Mouse (Mus musculus): ENCODE measurements around the gene Kcnip1. TPM values are rescaled to one million over a fixed set of nuclear protein-coding genes. Genes with fewer than 3 reads are reported as not detected.

Gene Kcnip1
- polyA plus RNA-seq, 1 experiment, result not detected

- H3K27ac ChIP-seq (ENCODE audit: insufficient read depth, low read depth, low read length), result no peak overlapping the region
- H3K36me3 ChIP-seq (ENCODE audit: control insufficient read depth, insufficient read depth, low read length), result no peaks in the 10 kb centered on the region
- no peaks in the 10 kb centered on the region for H3K27me3 ChIP-seq (replicated peaks; ENCODE audit: control insufficient read depth, insufficient read depth, low read length)
- no peak overlapping the region for H3K4me3 ChIP-seq (ENCODE audit: insufficient read depth, low read depth, low read length)
- 89% methylated on average over 2 of the region's 2 CpGs for WGBS
- no peak for TF ChIP-seq CTCF (conservative IDR thresholded peaks at IDR 0.05; ENCODE audit: insufficient read depth, insufficient read length, low read depth, low read length)
- TF ChIP-seq POLR2A (IDR thresholded peaks at IDR 0.05; ENCODE audit: low read depth, low read length), result no peak
- H3K4me1 ChIP-seq (ENCODE audit: control insufficient read depth, insufficient read depth, low read length), result no peaks in the 10 kb centered on the region
- no peak for DNase-seq
Measured at GRCm38 (mm10) chr11:33986525-33986924, 6.4 kb downstream of the Kcnip1 start.

GRCm38 (mm10) chr11:33980146-33980545 lies 12.8 kb downstream of the Kcnip1 start:
- H3K27ac ChIP-seq (ENCODE audit: insufficient read depth, low read depth, low read length), result no peak overlapping the region
- no peaks in the 10 kb centered on the region for H3K36me3 ChIP-seq (ENCODE audit: control insufficient read depth, insufficient read depth, low read length)
- no peaks in the 10 kb centered on the region for H3K4me1 ChIP-seq (ENCODE audit: control insufficient read depth, insufficient read depth, low read length)
- H3K27me3 ChIP-seq (replicated peaks; ENCODE audit: control insufficient read depth, insufficient read depth, low read length), result no peaks in the 10 kb centered on the region
- H3K4me3 ChIP-seq (ENCODE audit: insufficient read depth, low read depth, low read length), result no peak overlapping the region
- no peak for DNase-seq
- TF ChIP-seq CTCF (conservative IDR thresholded peaks at IDR 0.05; ENCODE audit: insufficient read depth, insufficient read length, low read depth, low read length) (no peak), POLR2A (IDR thresholded peaks at IDR 0.05; ENCODE audit: low read depth, low read length) (no peak)
- 78% methylated on average over 4 of the region's 4 CpGs for WGBS

GRCm38 (mm10) chr11:33975121-33975520 lies 17.8 kb downstream of the Kcnip1 start:
- WGBS, result 80% methylated on average over 2 of the region's 2 CpGs
- no peak for DNase-seq
- H3K4me1 ChIP-seq (ENCODE audit: control insufficient read depth, insufficient read depth, low read length), result no peaks in the 10 kb centered on the region
- H3K4me3 ChIP-seq (ENCODE audit: insufficient read depth, low read depth, low read length), result no peak overlapping the region
- no peak overlapping the region for H3K27ac ChIP-seq (ENCODE audit: insufficient read depth, low read depth, low read length)
- no peak for TF ChIP-seq CTCF (conservative IDR thresholded peaks at IDR 0.05; ENCODE audit: insufficient read depth, insufficient read length, low read depth, low read length)
- no peaks in the 10 kb centered on the region for H3K27me3 ChIP-seq (replicated peaks; ENCODE audit: control insufficient read depth, insufficient read depth, low read length)
- no peaks in the 10 kb centered on the region for H3K36me3 ChIP-seq (ENCODE audit: control insufficient read depth, insufficient read depth, low read length)

- no peaks in the 10 kb centered on the region for H3K36me3 ChIP-seq (ENCODE audit: control insufficient read depth, insufficient read depth, low read length)
- H3K4me3 ChIP-seq (ENCODE audit: insufficient read depth, low read depth, low read length), result no peak overlapping the region
- TF ChIP-seq CTCF (conservative IDR thresholded peaks at IDR 0.05; ENCODE audit: insufficient read depth, insufficient read length, low read depth, low read length) (no peak), POLR2A (IDR thresholded peaks at IDR 0.05; ENCODE audit: low read depth, low read length) (no peak)
- H3K27me3 ChIP-seq (replicated peaks; ENCODE audit: control insufficient read depth, insufficient read depth, low read length), result no peaks in the 10 kb centered on the region
- WGBS, result 80% methylated on average over 14 of the region's 14 CpGs
- no peak overlapping the region for H3K27ac ChIP-seq (ENCODE audit: insufficient read depth, low read depth, low read length)
- no peak for DNase-seq
- H3K4me1 ChIP-seq (ENCODE audit: control insufficient read depth, insufficient read depth, low read length), result no peaks in the 10 kb centered on the region
Measured at GRCm38 (mm10) chr11:33974341-33975040, 18.5 kb downstream of the Kcnip1 start.

- no peak for DNase-seq
- TF ChIP-seq POLR2A (IDR thresholded peaks at IDR 0.05; ENCODE audit: low read depth, low read length) (no peak), CTCF (conservative IDR thresholded peaks at IDR 0.05; ENCODE audit: insufficient read depth, insufficient read length, low read depth, low read length) (no peak)
- Histone ChIP-seq H3K4me3 (ENCODE audit: insufficient read depth, low read depth, low read length) (no peak overlapping the region), H3K36me3 (ENCODE audit: control insufficient read depth, insufficient read depth, low read length) (no peaks in the 10 kb centered on the region), H3K27me3 (replicated peaks; ENCODE audit: control insufficient read depth, insufficient read depth, low read length) (no peaks in the 10 kb centered on the region), H3K27ac (ENCODE audit: insufficient read depth, low read depth, low read length) (no peak overlapping the region), H3K4me1 (ENCODE audit: control insufficient read depth, insufficient read depth, low read length) (no peaks in the 10 kb centered on the region)
- WGBS, result 52% methylated on average over 7 of the region's 7 CpGs
Measured at GRCm38 (mm10) chr11:33972114-33972513, 20.8 kb downstream of the Kcnip1 start.

DNA sequence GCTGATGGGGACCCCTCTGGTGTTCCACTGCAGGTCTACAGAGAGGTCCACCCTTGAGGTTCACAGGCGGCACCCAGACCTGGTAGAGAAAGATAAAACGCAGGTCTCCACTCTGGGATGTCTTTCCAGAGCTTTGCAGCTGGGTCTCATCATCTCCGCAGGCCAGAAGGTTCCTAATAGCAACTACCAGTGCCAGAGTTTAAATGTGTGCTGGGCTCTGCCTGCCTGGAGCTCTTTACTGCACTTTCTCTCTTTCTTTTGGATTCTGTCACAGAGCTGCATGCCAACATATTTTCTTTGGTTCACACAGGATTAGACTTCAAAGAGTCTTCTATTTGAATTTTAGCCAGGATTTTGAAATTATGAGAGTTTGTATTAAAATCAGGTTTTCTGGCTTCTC lies 23.8 kb downstream of the Kcnip1 start:
- H3K27me3 ChIP-seq (replicated peaks; ENCODE audit: control insufficient read depth, insufficient read depth, low read length), result no peaks in the 10 kb centered on the region
- H3K4me1 ChIP-seq (ENCODE audit: control insufficient read depth, insufficient read depth, low read length), result no peaks in the 10 kb centered on the region
- no peak for TF ChIP-seq CTCF (conservative IDR thresholded peaks at IDR 0.05; ENCODE audit: insufficient read depth, insufficient read length, low read depth, low read length)
- TF ChIP-seq POLR2A (IDR thresholded peaks at IDR 0.05; ENCODE audit: low read depth, low read length), result no peak
- H3K27ac ChIP-seq (ENCODE audit: insufficient read depth, low read depth, low read length), result no peak overlapping the region
- no peaks in the 10 kb centered on the region for H3K36me3 ChIP-seq (ENCODE audit: control insufficient read depth, insufficient read depth, low read length)
- 80% methylated on average over 3 of the region's 3 CpGs for WGBS
- DNase-seq, result no peak
- H3K4me3 ChIP-seq (ENCODE audit: insufficient read depth, low read depth, low read length), result no peak overlapping the region

- 75% methylated on average over 4 of the region's 4 CpGs for WGBS
- DNase-seq, result no peak
Measured at GRCm38 (mm10) chr11:33967708-33968107, 25.2 kb downstream of the Kcnip1 start.

More at GRCm38 (mm10) chr11:33967708-33968107, 25.2 kb downstream of the Kcnip1 start:
- no peak overlapping the region for H3K27ac ChIP-seq (ENCODE audit: insufficient read depth, low read depth, low read length)
- no peaks in the 10 kb centered on the region for H3K4me1 ChIP-seq (ENCODE audit: control insufficient read depth, insufficient read depth, low read length)
- no peak for TF ChIP-seq POLR2A (IDR thresholded peaks at IDR 0.05; ENCODE audit: low read depth, low read length)
- no peak for TF ChIP-seq CTCF (conservative IDR thresholded peaks at IDR 0.05; ENCODE audit: insufficient read depth, insufficient read length, low read depth, low read length)
- no peaks in the 10 kb centered on the region for H3K36me3 ChIP-seq (ENCODE audit: control insufficient read depth, insufficient read depth, low read length)
- no peaks in the 10 kb centered on the region for H3K27me3 ChIP-seq (replicated peaks; ENCODE audit: control insufficient read depth, insufficient read depth, low read length)
- no peak overlapping the region for H3K4me3 ChIP-seq (ENCODE audit: insufficient read depth, low read depth, low read length)
